Mouse (Mus musculus): ENCODE results near the gene St5. TPM values are rescaled to one million over a fixed set of nuclear protein-coding genes. Genes with fewer than 3 reads are reported as not detected.

Gene St5
- polyA plus RNA-seq, 2 experiments, result 45.0 to 56.3 TPM

- H3K36me3 ChIP-seq (ENCODE audit: control insufficient read depth, insufficient read depth, low read length), result peaks cover 16% of the 10 kb centered on the region; the same call in 1 of the 2 replicates
- no peaks in the 10 kb centered on the region for H3K9me3 ChIP-seq (ENCODE audit: control insufficient read depth, low read length)
- TF ChIP-seq POLR2A (IDR thresholded peaks at IDR 0.05; ENCODE audit: borderline replicate concordance, extremely low read depth, insufficient read depth, insufficient read length), result no peak
- ATAC-seq (ENCODE audit: low FRiP score, low read depth), result no peak
- H3K9ac ChIP-seq (ENCODE audit: low read depth, low read length, severe bottlenecking), result no peak overlapping the region
- no peak overlapping the region for H3K27ac ChIP-seq (replicated peaks; ENCODE audit: low read depth, low read length)
- no peak overlapping the region for H3K4me3 ChIP-seq (replicated peaks; ENCODE audit: low read length)
- WGBS, result 84% methylated on average over 4 of the region's 4 CpGs
- H3K27me3 ChIP-seq (ENCODE audit: control insufficient read depth, insufficient read depth, low read length), result no peaks in the 10 kb centered on the region
- 0 out of 2 replicates have a peak, but pooled peaks cover 2% of the 10 kb centered on the region for H3K4me1 ChIP-seq (ENCODE audit: control insufficient read depth, insufficient read depth, low read length)
- H3K4me2 ChIP-seq (replicated peaks; ENCODE audit: low read depth, low read length, severe bottlenecking), result no peak overlapping the region
- DNase-seq (ENCODE audit: low spot score), result no peak
Observed at GRCm38 (mm10) chr7:109568391-109568892, 135.0 kb downstream of the St5 start.

- TF ChIP-seq POLR2A (IDR thresholded peaks at IDR 0.05; ENCODE audit: borderline replicate concordance, extremely low read depth, insufficient read depth, insufficient read length), result no peak
Observed at GRCm38 (mm10) chr7:109566841-109567768, 136.3 kb downstream of the St5 start.

GRCm38 (mm10) chr7:109566327-109566726 is 137.1 kb downstream of the St5 start:
- no peaks in the 10 kb centered on the region for H3K27me3 ChIP-seq (ENCODE audit: control insufficient read depth, insufficient read depth, low read length)
- no peak overlapping the region for H3K27ac ChIP-seq (replicated peaks; ENCODE audit: low read depth, low read length)
- no peak for TF ChIP-seq POLR2A (IDR thresholded peaks at IDR 0.05; ENCODE audit: borderline replicate concordance, extremely low read depth, insufficient read depth, insufficient read length)
- no peak for DNase-seq (ENCODE audit: low spot score)
- H3K4me2 ChIP-seq (replicated peaks; ENCODE audit: low read depth, low read length, severe bottlenecking), result no peak overlapping the region
- peaks cover 16% of the 10 kb centered on the region; the same call in 1 of the 2 replicates for H3K36me3 ChIP-seq (ENCODE audit: control insufficient read depth, insufficient read depth, low read length)
- H3K4me3 ChIP-seq (replicated peaks; ENCODE audit: low read length), result no peak overlapping the region
- no peak for ATAC-seq (ENCODE audit: low FRiP score, low read depth)
- H3K9ac ChIP-seq (ENCODE audit: low read depth, low read length, severe bottlenecking), result no peak overlapping the region
- H3K9me3 ChIP-seq (ENCODE audit: control insufficient read depth, low read length), result no peaks in the 10 kb centered on the region
- 0 out of 2 replicates have a peak, but pooled peaks cover 2% of the 10 kb centered on the region for H3K4me1 ChIP-seq (ENCODE audit: control insufficient read depth, insufficient read depth, low read length)

More at GRCm38 (mm10) chr7:109566841-109567768, 136.3 kb downstream of the St5 start:
- 77% methylated on average over 11 of the region's 11 CpGs for WGBS
- no peak for ATAC-seq (ENCODE audit: low FRiP score, low read depth)
- 0 out of 2 replicates have a peak, but pooled peaks cover 2% of the 10 kb centered on the region for H3K4me1 ChIP-seq (ENCODE audit: control insufficient read depth, insufficient read depth, low read length)
- no peak for DNase-seq (ENCODE audit: low spot score)
- H3K9ac ChIP-seq (ENCODE audit: low read depth, low read length, severe bottlenecking), result no peak overlapping the region
- H3K27me3 ChIP-seq (ENCODE audit: control insufficient read depth, insufficient read depth, low read length), result no peaks in the 10 kb centered on the region
- H3K27ac ChIP-seq (replicated peaks; ENCODE audit: low read depth, low read length), result no peak overlapping the region
- peaks cover 16% of the 10 kb centered on the region; the same call in 1 of the 2 replicates for H3K36me3 ChIP-seq (ENCODE audit: control insufficient read depth, insufficient read depth, low read length)
- H3K9me3 ChIP-seq (ENCODE audit: control insufficient read depth, low read length), result no peaks in the 10 kb centered on the region
- no peak overlapping the region for H3K4me2 ChIP-seq (replicated peaks; ENCODE audit: low read depth, low read length, severe bottlenecking)
- no peak overlapping the region for H3K4me3 ChIP-seq (replicated peaks; ENCODE audit: low read length)

GRCm38 (mm10) chr7:109563775-109564362 is 139.5 kb downstream of the St5 start:
- TF ChIP-seq POLR2A (IDR thresholded peaks at IDR 0.05; ENCODE audit: borderline replicate concordance, extremely low read depth, insufficient read depth, insufficient read length), result no peak
- Histone ChIP-seq H3K27me3 (ENCODE audit: control insufficient read depth, insufficient read depth, low read length) (no peaks in the 10 kb centered on the region), H3K4me2 (replicated peaks; ENCODE audit: low read depth, low read length, severe bottlenecking) (no peak overlapping the region), H3K36me3 (ENCODE audit: control insufficient read depth, insufficient read depth, low read length) (peaks cover 11% of the 10 kb centered on the region; the same call in 1 of the 2 replicates), H3K4me1 (ENCODE audit: control insufficient read depth, insufficient read depth, low read length) (0 out of 2 replicates have a peak, but pooled peaks cover 2% of the 10 kb centered on the region), H3K9ac (ENCODE audit: low read depth, low read length, severe bottlenecking) (no peak overlapping the region), H3K9me3 (ENCODE audit: control insufficient read depth, low read length) (no peaks in the 10 kb centered on the region), H3K4me3 (replicated peaks; ENCODE audit: low read length) (no peak overlapping the region), H3K27ac (replicated peaks; ENCODE audit: low read depth, low read length) (no peak overlapping the region)
- WGBS, result 55% methylated on average over 4 of the region's 4 CpGs
- DNase-seq (ENCODE audit: low spot score) (no peak), ATAC-seq (ENCODE audit: low FRiP score, low read depth) (no peak)

- H3K27ac ChIP-seq (replicated peaks; ENCODE audit: low read depth, low read length), result no peak overlapping the region
- H3K9ac ChIP-seq (ENCODE audit: low read depth, low read length, severe bottlenecking), result no peak overlapping the region
- 68% methylated on average over 5 of the region's 5 CpGs for WGBS
Observed at GRCm38 (mm10) chr7:109562676-109563075, 140.7 kb downstream of the St5 start.

More at GRCm38 (mm10) chr7:109562676-109563075, 140.7 kb downstream of the St5 start:
- H3K4me1 ChIP-seq (ENCODE audit: control insufficient read depth, insufficient read depth, low read length), result 0 out of 2 replicates have a peak, but pooled peaks cover 2% of the 10 kb centered on the region
- no peak for TF ChIP-seq POLR2A (IDR thresholded peaks at IDR 0.05; ENCODE audit: borderline replicate concordance, extremely low read depth, insufficient read depth, insufficient read length)
- H3K4me3 ChIP-seq (replicated peaks; ENCODE audit: low read length), result no peak overlapping the region
- 0 out of 2 replicates have a peak, but pooled peaks cover 4% of the 10 kb centered on the region for H3K36me3 ChIP-seq (ENCODE audit: control insufficient read depth, insufficient read depth, low read length)
- DNase-seq (ENCODE audit: low spot score) (no peak), ATAC-seq (ENCODE audit: low FRiP score, low read depth) (no peak)
- no peaks in the 10 kb centered on the region for H3K9me3 ChIP-seq (ENCODE audit: control insufficient read depth, low read length)
- H3K27me3 ChIP-seq (ENCODE audit: control insufficient read depth, insufficient read depth, low read length), result no peaks in the 10 kb centered on the region
- no peak overlapping the region for H3K4me2 ChIP-seq (replicated peaks; ENCODE audit: low read depth, low read length, severe bottlenecking)

Measured in limb, embryonic 14.5 days (tissue).